Mouse (Mus musculus) megakaryocyte-erythroid progenitor cell, adult 5-6 weeks (primary cell): ENCODE measurements around the gene Krt34. TPM values are rescaled to one million over a fixed set of nuclear protein-coding genes. Genes with fewer than 3 reads are reported as not detected.

Experiments
- ATAC-seq: replicated peaks from 2 replicates; pipeline ENCODE4 v1.8.0; 2016; ENCODE audit warnings: mild to moderate bottlenecking, inconsistent platforms; ENCODE audit not compliant: severe bottlenecking, poor library complexity, low FRiP score, low TSS enrichment
- total RNA-seq, 2 experiments: library from RNA; stranded (forward) in 1 of 2; stranded (reverse) in 1 of 2; fragments of 200-1000, 215-1000 nt in 1 of 2; fragments of >200 nt in 1 of 2; fragmentation: Nextera tagmentation in 1 of 2; gene quantifications; 2 replicates each; pipeline ENCODE4 v1.2.3; 2014 to 2017

Krt34 gene
- total RNA-seq (2014; fragmentation: Nextera tagmentation) (not detected in 2 replicates), total RNA-seq (2017) (not detected in 2 replicates)

GRCm38 (mm10) chr11:100041454-100041853 lies at the start of gene Krt34:
Gene Krt34 (minus strand): TSS chr11:100041554.
- ATAC-seq = no peak

GRCm38 (mm10) chr11:100088378-100089025 lies 47.1 kb upstream of the Krt34 start:
- ATAC-seq = no peak

- no peak for ATAC-seq
Measured at GRCm38 (mm10) chr11:100087861-100088260, 46.5 kb upstream of the Krt34 start, which contains the start of gene Krt32. Gene Krt32 (minus strand): TSS chr11:100088226.

GRCm38 (mm10) chr11:100073873-100074272 lies 32.5 kb upstream of the Krt34 start:
- no peak for ATAC-seq

GRCm38 (mm10) chr11:100067293-100068036 lies 26.1 kb upstream of the Krt34 start:
- ATAC-seq = no peak

- no peak for ATAC-seq
Measured at GRCm38 (mm10) chr11:100066236-100067010, 25.1 kb upstream of the Krt34 start.

GRCm38 (mm10) chr11:100058875-100059274 lies 17.5 kb upstream of the Krt34 start:
- no peak for ATAC-seq

GRCm38 (mm10) chr11:100055686-100056655 lies 14.6 kb upstream of the Krt34 start:
- ATAC-seq = no peak

- no peak for ATAC-seq
Measured at GRCm38 (mm10) chr11:100050451-100050850, 9.1 kb upstream of the Krt34 start, which contains the start of gene Krt31. Gene Krt31 (minus strand): TSS chr11:100050551.

- ATAC-seq = no peak
Measured at GRCm38 (mm10) chr11:100047193-100047592, 5.8 kb upstream of the Krt34 start.

GRCm38 (mm10) chr11:100046303-100046866 lies 5.0 kb upstream of the Krt34 start:
- no peak for ATAC-seq

- no peak for ATAC-seq
Measured at GRCm38 (mm10) chr11:100029768-100030167, 11.6 kb downstream of the Krt34 start, which contains the start of gene Krt33b. Gene Krt33b (minus strand): TSS chr11:100029868.

GRCm38 (mm10) chr11:100021438-100021837 lies 19.9 kb downstream of the Krt34 start:
- ATAC-seq = no peak

- no peak for ATAC-seq
Measured at GRCm38 (mm10) chr11:100019466-100019865, 21.9 kb downstream of the Krt34 start.

GRCm38 (mm10) chr11:100016112-100016511 lies 25.2 kb downstream of the Krt34 start, which contains the start of gene Krt33a:
Gene Krt33a (minus strand): TSS chr11:100016212.
- no peak for ATAC-seq

- no peak for ATAC-seq
Measured at GRCm38 (mm10) chr11:100013691-100014171, 27.6 kb downstream of the Krt34 start.

- ATAC-seq = no peak
Measured at GRCm38 (mm10) chr11:100010682-100011081, 30.7 kb downstream of the Krt34 start.

- ATAC-seq = no peak
Measured at GRCm38 (mm10) chr11:100008336-100008735, 33.0 kb downstream of the Krt34 start.
